Comparison of ENCODE assay signal across 28 mouse cellular contexts in the genomic region with DNA sequence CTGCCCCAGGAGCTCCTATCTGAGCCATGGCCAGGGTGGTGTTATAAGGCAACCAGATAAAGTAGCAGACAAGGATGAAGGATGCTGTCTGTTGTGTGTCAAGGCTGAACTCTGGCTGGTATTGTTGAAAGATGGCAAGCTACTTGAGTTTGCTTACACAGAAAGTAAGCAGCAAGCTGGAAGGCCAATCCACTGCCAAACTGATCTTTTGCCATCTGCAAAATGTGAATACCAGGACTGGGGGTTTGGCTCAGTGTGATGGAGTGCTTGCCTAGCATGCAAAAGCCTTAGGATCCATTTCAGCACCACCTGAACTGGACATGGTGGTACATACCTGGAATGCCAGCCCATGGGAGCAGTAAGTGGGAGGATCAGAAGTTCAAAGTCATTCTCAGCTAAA.
"Had no signal": no experiment of that assay in that cellular context is flagged by ENCODE, and none has a peak within 500 bp of the region (broad histone marks: within the 10 kb centered on the region; RNA-seq: fewer than 3 reads in every experiment).

No protein-coding gene starts in this region.

- H3K27ac ChIP-seq: gastrocnemius, adult 2 months; heart, embryonic 10.5 days; hindbrain, embryonic 10.5 days; hindbrain, embryonic 12.5 days; hindbrain, embryonic 14.5 days; intestine, embryonic 15.5 days; layer of hippocampus, adult 2 months; left cerebral cortex, adult 2 months; limb, embryonic 10.5 days; limb, embryonic 12.5 days; liver, embryonic 13.5 days; liver, embryonic 15.5 days had no signal

- DNase-seq: gastrocnemius, adult 2 months; gastrocnemius, postnatal 10 days; gastrocnemius, postnatal 25 days; heart, adult 18-20 months; heart, postnatal 10 days; heart, postnatal 4 days; kidney, adult 18-20 months; kidney, adult 8-10 months; kidney, postnatal 10 days; kidney, postnatal 4 days; liver; liver, embryonic 13.5 days; liver, postnatal 0 days had no signal

- H3K4me1 ChIP-seq: heart, embryonic 10.5 days; heart, embryonic 12.5 days; hindbrain, embryonic 12.5 days; intestine, embryonic 15.5 days; limb, embryonic 10.5 days; limb, embryonic 12.5 days; liver, embryonic 13.5 days; liver, embryonic 15.5 days had no signal

- H3K4me2 ChIP-seq: heart, embryonic 12.5 days; hindbrain, embryonic 12.5 days; hindbrain, embryonic 14.5 days; intestine, embryonic 15.5 days; limb, embryonic 12.5 days; liver, embryonic 11.5 days; liver, embryonic 13.5 days; liver, embryonic 15.5 days had no signal

- H3K27me3 ChIP-seq: hindbrain, embryonic 12.5 days; intestine, embryonic 15.5 days; limb, embryonic 12.5 days; liver, embryonic 13.5 days; liver, embryonic 15.5 days had no signal

- ATAC-seq: hindbrain, embryonic 16.5 days; inflammation-experienced regulatory T-cells, adult 6 months; intestine, embryonic 15.5 days; intestine, postnatal 0 days; liver, postnatal 0 days had no signal

- H3K9ac ChIP-seq: heart, embryonic 12.5 days; hindbrain, embryonic 12.5 days; hindbrain, embryonic 14.5 days; intestine, embryonic 15.5 days; limb, embryonic 12.5 days; liver, embryonic 13.5 days; liver, embryonic 15.5 days; liver, postnatal 0 days had no signal

- H3K9me3 ChIP-seq: heart, embryonic 10.5 days; heart, embryonic 12.5 days; hindbrain, embryonic 10.5 days; hindbrain, embryonic 12.5 days; intestine, embryonic 15.5 days; limb, embryonic 10.5 days; limb, embryonic 12.5 days; liver, embryonic 13.5 days; liver, embryonic 15.5 days had no signal

- H3K4me3 ChIP-seq: gastrocnemius, adult 2 months; heart, embryonic 10.5 days; heart, embryonic 12.5 days; hindbrain, embryonic 10.5 days; hindbrain, embryonic 12.5 days; intestine, embryonic 15.5 days; layer of hippocampus, adult 2 months; left cerebral cortex, adult 2 months; limb, embryonic 10.5 days; limb, embryonic 12.5 days; liver, embryonic 13.5 days; liver, embryonic 15.5 days had no signal

- H3K36me3 ChIP-seq: heart, embryonic 10.5 days; heart, embryonic 12.5 days; hindbrain, embryonic 10.5 days; hindbrain, embryonic 12.5 days; intestine, embryonic 15.5 days; limb, embryonic 10.5 days; limb, embryonic 12.5 days; liver, embryonic 13.5 days; liver, embryonic 15.5 days had no signal
